Mouse (Mus musculus) megakaryocyte, embryonic 14.5 days (primary cell): ENCODE results near the gene Spint3.

Experiments
- FLI1 ChIP-seq: IDR thresholded peaks from 2 replicates; pipeline ENCODE4 v1.6.1; 2012; ENCODE audit warnings: low read length, inconsistent platforms, mixed read lengths
- GATA1 ChIP-seq: IDR thresholded peaks from 3 replicates; pipeline ENCODE4 v1.6.1; 2012; ENCODE audit warnings: mixed read lengths, low read length, inconsistent platforms, borderline replicate concordance

DNA sequence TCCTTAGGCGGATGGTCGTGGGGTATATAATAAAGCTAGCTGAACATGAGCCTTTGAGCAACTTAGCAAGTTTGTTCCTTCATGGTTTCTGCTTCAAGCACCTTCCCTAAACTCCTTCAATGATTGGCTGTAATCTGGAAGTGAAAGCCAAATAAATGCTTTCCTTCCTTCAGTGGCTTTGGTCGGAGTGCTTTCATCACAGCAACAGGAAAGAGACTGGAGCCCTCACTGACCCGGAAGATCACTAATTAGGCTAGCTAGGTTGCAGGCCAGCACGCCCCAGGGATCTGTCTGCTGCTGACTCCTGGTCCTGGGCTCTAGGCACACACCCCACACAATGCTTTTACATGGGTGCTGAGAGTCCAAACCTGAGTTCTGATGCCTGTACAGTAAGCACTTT is 44.7 kb downstream of the Spint3 start:
- TF ChIP-seq GATA1 = no peak
- TF ChIP-seq FLI1 = no peak
